Mouse (Mus musculus): Measurements from ENCODE around the gene Homer2. TPM values are rescaled to one million over a fixed set of nuclear protein-coding genes. Genes with fewer than 3 reads are reported as not detected.

Homer2 gene
- polyA plus RNA-seq, 1 experiment from 2014 or later, result 11.7 TPM

- no peak overlapping the region for H3K27ac ChIP-seq (ENCODE audit: low read length)
- H3K4me2 ChIP-seq (replicated peaks; ENCODE audit: low read depth, low read length), result no peak overlapping the region
- H3K36me3 ChIP-seq (ENCODE audit: insufficient read depth, low read length), result no peaks in the 10 kb centered on the region
- no peaks in the 10 kb centered on the region for H3K4me1 ChIP-seq (ENCODE audit: insufficient read depth, low read length)
- ATAC-seq (ENCODE audit: low FRiP score, low TSS enrichment), result no peak
- no peak overlapping the region for H3K4me3 ChIP-seq (ENCODE audit: low read length)
- no peak overlapping the region for H3K9ac ChIP-seq (replicated peaks; ENCODE audit: low read length)
- 62% methylated on average over 3 of the region's 3 CpGs for WGBS
- no peaks in the 10 kb centered on the region for H3K27me3 ChIP-seq (ENCODE audit: insufficient read depth, low read length)
- no peaks in the 10 kb centered on the region for H3K9me3 ChIP-seq (ENCODE audit: low read length)
These were observed 50.3 kb downstream of the Homer2 start for GRCm38 (mm10) chr7:81657055-81657454.

GRCm38 (mm10) chr7:81656635-81657034 lies 50.7 kb downstream of the Homer2 start:
- H3K27ac ChIP-seq (ENCODE audit: low read length), result no peak overlapping the region

DNA sequence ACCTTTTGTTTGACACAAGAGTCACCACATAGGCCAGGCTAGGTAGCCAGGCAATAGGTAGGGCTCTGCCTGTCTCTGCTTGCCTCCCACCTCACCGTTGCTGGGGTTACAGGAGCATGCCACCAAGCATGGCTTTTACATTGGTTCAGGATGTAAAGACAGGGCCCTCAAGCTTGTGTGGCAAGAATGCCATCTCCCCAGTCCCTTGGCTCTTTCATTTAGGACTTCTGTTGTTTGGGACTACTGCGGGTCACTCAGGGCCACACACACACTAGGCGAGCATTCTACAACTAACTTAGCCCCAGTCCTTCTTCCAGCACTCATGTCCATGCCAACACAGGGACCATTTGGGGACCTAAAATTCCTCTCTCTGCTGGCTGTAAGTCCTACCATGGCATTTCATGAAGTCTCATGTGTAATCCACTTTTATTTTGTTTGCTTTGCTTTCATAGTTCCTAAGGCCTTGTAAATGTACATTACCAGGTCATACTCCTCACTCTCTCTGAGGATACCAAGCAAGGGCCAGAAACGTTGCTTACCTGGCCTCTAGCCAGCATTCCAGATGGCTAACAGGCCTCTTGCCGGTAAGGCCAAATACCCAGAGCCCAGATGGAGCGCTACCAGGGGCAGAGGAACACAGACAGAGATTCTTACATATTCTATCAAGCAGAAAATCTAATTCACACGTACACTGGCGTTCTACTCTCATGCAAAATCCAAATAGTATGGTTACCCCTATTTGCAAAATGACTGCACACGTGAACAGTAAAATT lies 52.2 kb downstream of the Homer2 start:
- no peak overlapping the region for H3K27ac ChIP-seq (ENCODE audit: low read length)
- no peak overlapping the region for H3K4me3 ChIP-seq (ENCODE audit: low read length)
- H3K9ac ChIP-seq (replicated peaks; ENCODE audit: low read length), result no peak overlapping the region
- WGBS, result 76% methylated on average over 9 of the region's 9 CpGs
- H3K27me3 ChIP-seq (ENCODE audit: insufficient read depth, low read length), result no peaks in the 10 kb centered on the region
- H3K4me1 ChIP-seq (ENCODE audit: insufficient read depth, low read length), result 0 out of 2 replicates have a peak, but pooled peaks cover 4% of the 10 kb centered on the region
- no peak overlapping the region for H3K4me2 ChIP-seq (replicated peaks; ENCODE audit: low read depth, low read length)
- no peaks in the 10 kb centered on the region for H3K36me3 ChIP-seq (ENCODE audit: insufficient read depth, low read length)
- H3K9me3 ChIP-seq (ENCODE audit: low read length), result no peaks in the 10 kb centered on the region
- no peak for ATAC-seq (ENCODE audit: low FRiP score, low TSS enrichment)

More at GRCm38 (mm10) chr7:81656635-81657034, 50.7 kb downstream of the Homer2 start:
- Histone ChIP-seq H3K9me3 (ENCODE audit: low read length) (no peaks in the 10 kb centered on the region), H3K4me2 (replicated peaks; ENCODE audit: low read depth, low read length) (no peak overlapping the region), H3K4me3 (ENCODE audit: low read length) (no peak overlapping the region), H3K27me3 (ENCODE audit: insufficient read depth, low read length) (no peaks in the 10 kb centered on the region), H3K36me3 (ENCODE audit: insufficient read depth, low read length) (no peaks in the 10 kb centered on the region), H3K9ac (replicated peaks; ENCODE audit: low read length) (no peak overlapping the region), H3K4me1 (ENCODE audit: insufficient read depth, low read length) (no peaks in the 10 kb centered on the region)
- WGBS, result 24% methylated on average over 8 of the region's 8 CpGs
- 0 out of 2 replicates have a peak, but pooled peaks have one; percentile 42 for ATAC-seq (ENCODE audit: low FRiP score, low TSS enrichment)

GRCm38 (mm10) chr7:81653988-81654387 lies 53.3 kb downstream of the Homer2 start:
- Histone ChIP-seq H3K27ac (ENCODE audit: low read length) (no peak overlapping the region), H3K9me3 (ENCODE audit: low read length) (no peaks in the 10 kb centered on the region), H3K4me1 (ENCODE audit: insufficient read depth, low read length) (0 out of 2 replicates have a peak, but pooled peaks cover 4% of the 10 kb centered on the region), H3K4me2 (replicated peaks; ENCODE audit: low read depth, low read length) (no peak overlapping the region), H3K27me3 (ENCODE audit: insufficient read depth, low read length) (no peaks in the 10 kb centered on the region), H3K36me3 (ENCODE audit: insufficient read depth, low read length) (no peaks in the 10 kb centered on the region), H3K4me3 (ENCODE audit: low read length) (no peak overlapping the region), H3K9ac (replicated peaks; ENCODE audit: low read length) (no peak overlapping the region)
- 61% methylated on average over 8 of the region's 8 CpGs for WGBS
- no peak for ATAC-seq (ENCODE audit: low FRiP score, low TSS enrichment)

GRCm38 (mm10) chr7:81652296-81652695 lies 55.0 kb downstream of the Homer2 start:
- Histone ChIP-seq H3K9me3 (ENCODE audit: low read length) (no peaks in the 10 kb centered on the region), H3K4me2 (replicated peaks; ENCODE audit: low read depth, low read length) (no peak overlapping the region), H3K27me3 (ENCODE audit: insufficient read depth, low read length) (no peaks in the 10 kb centered on the region), H3K27ac (ENCODE audit: low read length) (no peak overlapping the region), H3K4me3 (ENCODE audit: low read length) (no peak overlapping the region), H3K36me3 (ENCODE audit: insufficient read depth, low read length) (no peaks in the 10 kb centered on the region), H3K4me1 (ENCODE audit: insufficient read depth, low read length) (0 out of 2 replicates have a peak, but pooled peaks cover 4% of the 10 kb centered on the region), H3K9ac (replicated peaks; ENCODE audit: low read length) (no peak overlapping the region)
- no peak for ATAC-seq (ENCODE audit: low FRiP score, low TSS enrichment)
- WGBS, result 78% methylated on average over 2 of the region's 2 CpGs

GRCm38 (mm10) chr7:81651284-81651683 lies 56.0 kb downstream of the Homer2 start:
- 0 out of 2 replicates have a peak, but pooled peaks have one; percentile 12 for ATAC-seq (ENCODE audit: low FRiP score, low TSS enrichment)
- Histone ChIP-seq H3K27ac (ENCODE audit: low read length) (no peak overlapping the region), H3K9ac (replicated peaks; ENCODE audit: low read length) (no peak overlapping the region), H3K36me3 (ENCODE audit: insufficient read depth, low read length) (no peaks in the 10 kb centered on the region), H3K4me3 (ENCODE audit: low read length) (no peak overlapping the region), H3K27me3 (ENCODE audit: insufficient read depth, low read length) (no peaks in the 10 kb centered on the region), H3K4me2 (replicated peaks; ENCODE audit: low read depth, low read length) (no peak overlapping the region), H3K9me3 (ENCODE audit: low read length) (no peaks in the 10 kb centered on the region), H3K4me1 (ENCODE audit: insufficient read depth, low read length) (0 out of 2 replicates have a peak, but pooled peaks cover 4% of the 10 kb centered on the region)
- 58% methylated on average over 5 of the region's 5 CpGs for WGBS

DNA sequence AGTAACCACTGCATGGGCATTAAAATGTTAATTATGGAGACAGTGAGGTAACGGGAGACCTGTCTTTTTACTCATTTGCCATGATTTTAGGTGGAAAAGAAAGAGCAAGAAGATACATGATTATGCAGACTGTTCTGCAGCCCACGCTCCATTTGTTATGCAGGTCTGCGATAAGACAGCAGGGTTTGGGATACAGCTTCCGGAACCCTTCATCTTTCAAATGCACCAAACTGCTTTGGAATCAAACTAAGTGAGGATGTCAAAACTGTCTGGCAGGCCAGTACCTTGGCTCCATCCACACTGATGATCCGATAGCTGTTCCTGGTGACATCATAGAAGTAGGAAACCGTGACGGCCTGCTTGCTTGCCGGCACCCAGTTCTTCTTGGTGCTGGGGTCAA lies 58.1 kb downstream of the Homer2 start:
- H3K4me1 ChIP-seq (ENCODE audit: insufficient read depth, low read length), result 0 out of 2 replicates have a peak, but pooled peaks cover 4% of the 10 kb centered on the region
- ATAC-seq (ENCODE audit: low FRiP score, low TSS enrichment), result no peak
- WGBS, result 90% methylated on average over 8 of the region's 8 CpGs

GRCm38 (mm10) chr7:81647959-81648358 lies 59.4 kb downstream of the Homer2 start:
- Histone ChIP-seq H3K9ac (replicated peaks; ENCODE audit: low read length) (no peak overlapping the region), H3K27me3 (ENCODE audit: insufficient read depth, low read length) (no peaks in the 10 kb centered on the region), H3K27ac (ENCODE audit: low read length) (no peak overlapping the region), H3K4me3 (ENCODE audit: low read length) (no peak overlapping the region), H3K4me1 (ENCODE audit: insufficient read depth, low read length) (0 out of 2 replicates have a peak, but pooled peaks cover 4% of the 10 kb centered on the region), H3K9me3 (ENCODE audit: low read length) (no peaks in the 10 kb centered on the region), H3K36me3 (ENCODE audit: insufficient read depth, low read length) (no peaks in the 10 kb centered on the region), H3K4me2 (replicated peaks; ENCODE audit: low read depth, low read length) (no peak overlapping the region)
- no peak for ATAC-seq (ENCODE audit: low FRiP score, low TSS enrichment)
- WGBS, result 67% methylated on average over 5 of the region's 5 CpGs

More for the DNA sequence above, 58.1 kb downstream of the Homer2 start:
- Histone ChIP-seq H3K36me3 (ENCODE audit: insufficient read depth, low read length) (no peaks in the 10 kb centered on the region), H3K9me3 (ENCODE audit: low read length) (no peaks in the 10 kb centered on the region), H3K9ac (replicated peaks; ENCODE audit: low read length) (no peak overlapping the region), H3K4me3 (ENCODE audit: low read length) (no peak overlapping the region), H3K27ac (ENCODE audit: low read length) (no peak overlapping the region), H3K27me3 (ENCODE audit: insufficient read depth, low read length) (no peaks in the 10 kb centered on the region), H3K4me2 (replicated peaks; ENCODE audit: low read depth, low read length) (no peak overlapping the region)

GRCm38 (mm10) chr7:81644551-81645235 lies 62.6 kb downstream of the Homer2 start:
- Histone ChIP-seq H3K9me3 (ENCODE audit: low read length) (no peaks in the 10 kb centered on the region), H3K4me2 (replicated peaks; ENCODE audit: low read depth, low read length) (no peak overlapping the region), H3K27ac (ENCODE audit: low read length) (no peak overlapping the region), H3K4me1 (ENCODE audit: insufficient read depth, low read length) (no peaks in the 10 kb centered on the region), H3K36me3 (ENCODE audit: insufficient read depth, low read length) (no peaks in the 10 kb centered on the region), H3K4me3 (ENCODE audit: low read length) (no peak overlapping the region), H3K27me3 (ENCODE audit: insufficient read depth, low read length) (no peaks in the 10 kb centered on the region), H3K9ac (replicated peaks; ENCODE audit: low read length) (no peak overlapping the region)
- ATAC-seq (ENCODE audit: low FRiP score, low TSS enrichment), result no peak
- WGBS, result 63% methylated on average over 7 of the region's 7 CpGs

- no peak overlapping the region for H3K4me3 ChIP-seq (ENCODE audit: low read length)
These were observed 66.2 kb downstream of the Homer2 start for GRCm38 (mm10) chr7:81641101-81641500.

More at GRCm38 (mm10) chr7:81641101-81641500, 66.2 kb downstream of the Homer2 start:
- Histone ChIP-seq H3K27me3 (ENCODE audit: insufficient read depth, low read length) (no peaks in the 10 kb centered on the region), H3K36me3 (ENCODE audit: insufficient read depth, low read length) (no peaks in the 10 kb centered on the region), H3K4me2 (replicated peaks; ENCODE audit: low read depth, low read length) (no peak overlapping the region), H3K9ac (replicated peaks; ENCODE audit: low read length) (no peak overlapping the region), H3K4me1 (ENCODE audit: insufficient read depth, low read length) (no peaks in the 10 kb centered on the region), H3K27ac (ENCODE audit: low read length) (no peak overlapping the region), H3K9me3 (ENCODE audit: low read length) (no peaks in the 10 kb centered on the region)
- no peak for ATAC-seq (ENCODE audit: low FRiP score, low TSS enrichment)
- 68% methylated on average over 6 of the region's 6 CpGs for WGBS

Data from kidney, embryonic 16.5 days (tissue).